Mouse (Mus musculus) cerebellum, adult (tissue): ENCODE measurements around the gene Tbl1xr1.

ENCODE experiments used
- ATAC-seq: cut with Nextera tagmentation; 2 replicates; pipeline ENCODE4 v1.9.2; 2017; ENCODE audit warnings: mild to moderate bottlenecking, moderate library complexity, mixed read lengths; ENCODE audit not compliant: insufficient number of reproducible peaks, low FRiP score, low TSS enrichment

Gene Tbl1xr1

GRCm38 (mm10) chr3:22138580-22139099 is 62.2 kb downstream of the Tbl1xr1 start:
- ATAC-seq: no peak

- ATAC-seq: peak; percentile 63
Measured at GRCm38 (mm10) chr3:22140111-22140658, 63.7 kb downstream of the Tbl1xr1 start.

GRCm38 (mm10) chr3:22141984-22142719 is 65.7 kb downstream of the Tbl1xr1 start:
- ATAC-seq: no peak

GRCm38 (mm10) chr3:22142846-22143641 is 66.6 kb downstream of the Tbl1xr1 start:
- no peak for ATAC-seq

GRCm38 (mm10) chr3:22144255-22144654 is 67.8 kb downstream of the Tbl1xr1 start:
- ATAC-seq: no peak

GRCm38 (mm10) chr3:22147433-22147927 is 71.0 kb downstream of the Tbl1xr1 start:
- ATAC-seq: no peak

- ATAC-seq: no peak
Measured at GRCm38 (mm10) chr3:22148306-22148932, 72.0 kb downstream of the Tbl1xr1 start.

GRCm38 (mm10) chr3:22150872-22151530 is 74.5 kb downstream of the Tbl1xr1 start:
- no peak for ATAC-seq

- no peak for ATAC-seq
Measured at GRCm38 (mm10) chr3:22152773-22153172, 76.3 kb downstream of the Tbl1xr1 start.

- no peak for ATAC-seq
Measured at GRCm38 (mm10) chr3:22154522-22154921, 78.1 kb downstream of the Tbl1xr1 start.

- no peak for ATAC-seq
Measured at GRCm38 (mm10) chr3:22156397-22156796, 79.9 kb downstream of the Tbl1xr1 start.

- no peak for ATAC-seq
Measured at GRCm38 (mm10) chr3:22162948-22163347, 86.5 kb downstream of the Tbl1xr1 start.

GRCm38 (mm10) chr3:22167856-22168255 is 91.4 kb downstream of the Tbl1xr1 start:
- ATAC-seq: no peak

GRCm38 (mm10) chr3:22168432-22168831 is 92.0 kb downstream of the Tbl1xr1 start:
- ATAC-seq: no peak

- no peak for ATAC-seq
Measured at GRCm38 (mm10) chr3:22171526-22171925, 95.1 kb downstream of the Tbl1xr1 start.

GRCm38 (mm10) chr3:22172410-22172809 is 96.0 kb downstream of the Tbl1xr1 start:
- ATAC-seq: no peak

- no peak for ATAC-seq
Measured at GRCm38 (mm10) chr3:22173171-22173570, 96.7 kb downstream of the Tbl1xr1 start.

- ATAC-seq: no peak
Measured at GRCm38 (mm10) chr3:22174232-22174631, 97.8 kb downstream of the Tbl1xr1 start.

- no peak for ATAC-seq
Measured at GRCm38 (mm10) chr3:22180076-22180475, 103.6 kb downstream of the Tbl1xr1 start.

GRCm38 (mm10) chr3:22181026-22181425 is 104.6 kb downstream of the Tbl1xr1 start:
- ATAC-seq: no peak
